Mouse (Mus musculus) embryonic facial prominence, embryonic 10.5 days (tissue): ENCODE measurements around the gene Fry. TPM values are rescaled to one million over a fixed set of nuclear protein-coding genes. Genes with fewer than 3 reads are reported as not detected.

ENCODE experiments used
- DNase-seq: peaks from one replicate; pipeline ENCODE4 v3.0.0-alpha.2; 2017; ENCODE audit warnings: low spot score
- H3K27ac ChIP-seq: fragments of 300-500 bp; sonication (generic); replicated peaks from 2 replicates; pipeline ENCODE4 v1.5.1; 2016; ENCODE audit warnings: mild to moderate bottlenecking
- H3K27me3 ChIP-seq: fragments of 300-500 bp; sonication (generic); replicated peaks from 2 replicates; pipeline ENCODE4 v1.6.1; 2016; ENCODE audit warnings: low read depth, mild to moderate bottlenecking; ENCODE audit not compliant: poor library complexity, severe bottlenecking
- H3K36me3 ChIP-seq: fragments of 300-500 bp; sonication (generic); replicated peaks from 2 replicates; pipeline ENCODE4 v1.6.1; 2016; ENCODE audit warnings: mild to moderate bottlenecking, moderate library complexity
- H3K4me1 ChIP-seq: fragments of 300-500 bp; sonication (generic); 2 replicates; pipeline ENCODE4 v1.6.1; 2016
- H3K4me3 ChIP-seq: fragments of 300-500 bp; sonication (generic); 2 replicates; pipeline ENCODE4 v1.5.1; 2016; ENCODE audit warnings: mild to moderate bottlenecking, moderate library complexity
- H3K9me3 ChIP-seq: fragments of 300-500 bp; sonication (generic); 2 replicates; pipeline ENCODE4 v1.6.1; 2016; ENCODE audit warnings: mild to moderate bottlenecking
- WGBS: fragments of 180-500 bp; shearing (Covaris S2); methylation state at CpG from one replicate; pipeline ENCODE4 v1.1.7; 2016; 5-methylcytosine and 5-hydroxymethylcytosine counted together
- polyA plus RNA-seq: library from polyadenylated mRNA; unstranded; fragments of >200 nt; fragmentation: Nextera tagmentation; extraction: Ambion mirVana; gene quantifications from 2 replicates; pipeline ENCODE4 v1.2.1, GENCODE M21; 2016

Gene Fry
- polyA plus RNA-seq, 1 experiment from 2014 or later, result 7.4 TPM

DNA sequence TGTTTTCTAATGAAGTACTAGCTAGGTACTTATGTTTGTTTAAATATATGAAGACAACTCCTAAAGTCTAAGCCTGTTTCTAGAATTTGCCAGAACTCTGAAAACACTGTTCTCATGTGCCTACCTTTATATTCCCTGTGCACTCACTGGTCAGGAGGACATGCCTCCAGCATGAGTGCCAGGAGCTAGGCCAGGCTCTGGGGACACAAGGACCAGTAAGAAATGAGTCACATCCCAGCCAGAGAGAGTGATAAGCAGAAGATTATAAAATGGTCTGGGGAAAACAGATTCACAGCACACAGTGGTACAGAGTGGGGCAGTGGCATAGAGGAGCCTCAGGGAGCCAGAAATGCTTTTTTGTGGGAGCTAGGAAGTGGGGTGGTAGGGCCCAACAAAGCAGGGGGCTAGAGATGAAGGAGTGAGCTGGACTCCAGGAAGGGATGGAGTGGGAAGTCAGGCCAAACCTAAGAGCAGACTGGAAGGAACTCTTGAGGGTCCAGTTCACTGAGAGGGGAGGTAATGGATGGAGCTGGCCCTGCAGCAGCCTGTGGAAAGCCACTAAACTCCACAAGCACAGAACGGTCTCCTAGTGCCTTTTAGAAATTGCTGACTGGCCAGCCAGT lies 62.7 kb downstream of the Fry start:
- WGBS, result 79% methylated on average over 1 of the region's 1 CpGs
- Histone ChIP-seq H3K27me3 (no peaks in the 10 kb centered on the region), H3K9me3 (no peaks in the 10 kb centered on the region), H3K36me3 (no peaks in the 10 kb centered on the region), H3K4me3 (no peak overlapping the region), H3K27ac (no peak overlapping the region), H3K4me1 (no peaks in the 10 kb centered on the region)
- DNase-seq, result no peak

GRCm38 (mm10) chr5:150184959-150185358 lies 66.5 kb downstream of the Fry start:
- Histone ChIP-seq H3K27me3 (no peaks in the 10 kb centered on the region), H3K9me3 (no peaks in the 10 kb centered on the region), H3K4me3 (no peak overlapping the region), H3K27ac (no peak overlapping the region), H3K36me3 (no peaks in the 10 kb centered on the region), H3K4me1 (no peaks in the 10 kb centered on the region)
- WGBS, result 73% methylated on average over 3 of the region's 3 CpGs
- DNase-seq, result no peak

DNA sequence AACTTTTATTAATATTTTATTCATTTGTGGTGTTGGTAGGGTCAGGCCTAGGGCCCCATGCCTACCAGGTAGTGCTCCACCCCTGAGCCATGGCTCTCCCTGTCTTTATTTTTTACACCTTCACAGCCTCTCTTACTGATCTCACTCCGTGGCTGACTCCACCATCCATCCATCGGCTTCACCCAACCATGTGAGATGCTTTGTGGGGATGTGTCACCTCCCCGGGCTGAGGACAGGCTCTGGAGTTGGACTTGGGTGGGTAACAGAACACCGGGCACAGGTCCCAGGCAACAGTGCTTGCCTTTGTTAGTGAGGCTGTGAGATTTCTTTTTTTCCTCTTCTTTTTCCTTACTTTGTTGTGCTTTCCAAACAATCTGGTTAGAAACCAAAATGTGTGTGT lies 67.7 kb downstream of the Fry start:
- H3K27ac ChIP-seq, result no peak overlapping the region
- H3K9me3 ChIP-seq, result peaks cover 6% of the 10 kb centered on the region; the same call in 1 of the 2 replicates
- WGBS, result 85% methylated on average over 4 of the region's 4 CpGs
- H3K4me3 ChIP-seq, result no peak overlapping the region
- no peaks in the 10 kb centered on the region for H3K27me3 ChIP-seq
- no peak for DNase-seq
- no peaks in the 10 kb centered on the region for H3K4me1 ChIP-seq
- H3K36me3 ChIP-seq, result no peaks in the 10 kb centered on the region

DNA sequence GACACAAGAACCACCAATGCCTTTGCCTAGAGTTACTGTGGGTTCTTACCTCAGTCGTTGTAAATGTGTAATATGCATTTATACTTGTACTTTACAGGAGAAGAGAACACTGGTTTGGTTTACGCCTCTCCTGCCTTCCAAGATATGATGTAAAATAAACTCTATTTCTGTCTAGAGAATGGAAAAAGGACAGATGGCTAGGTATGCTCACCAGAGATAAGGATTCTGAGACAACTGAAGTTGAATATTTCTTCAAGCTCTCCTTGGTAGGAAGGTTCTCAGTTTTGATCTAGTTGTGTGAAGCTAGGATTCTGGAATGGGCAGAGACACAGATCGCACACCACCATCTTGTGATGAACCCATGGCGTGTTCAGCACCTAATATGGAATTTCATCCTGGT lies 68.2 kb downstream of the Fry start:
- WGBS, result 90% methylated on average over 4 of the region's 4 CpGs

DNA sequence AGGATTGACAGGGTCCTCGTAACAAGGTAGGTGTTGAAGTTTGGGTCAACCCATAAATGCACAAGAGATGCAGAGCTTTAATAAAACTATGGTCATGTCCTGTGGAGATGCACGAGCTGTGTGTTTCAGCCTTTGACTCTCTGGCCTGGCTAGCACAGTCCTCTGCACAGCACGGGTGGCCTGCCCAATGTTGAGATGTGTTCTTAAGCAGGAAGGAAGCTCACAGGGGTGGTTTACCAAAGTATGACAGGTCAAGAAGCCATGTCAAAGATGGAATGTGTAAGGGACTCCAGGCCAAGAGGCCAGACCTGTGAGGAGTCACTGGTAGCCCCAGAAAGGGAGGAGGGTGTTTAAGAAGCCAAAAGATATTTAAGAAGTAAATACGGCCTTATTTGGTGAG lies 69.6 kb downstream of the Fry start:
- no peak overlapping the region for H3K4me3 ChIP-seq
- peaks cover 6% of the 10 kb centered on the region; the same call in 1 of the 2 replicates for H3K9me3 ChIP-seq
- no peaks in the 10 kb centered on the region for H3K36me3 ChIP-seq
- no peak overlapping the region for H3K27ac ChIP-seq
- WGBS, result 86% methylated on average over 4 of the region's 4 CpGs
- no peaks in the 10 kb centered on the region for H3K4me1 ChIP-seq
- DNase-seq, result no peak
- no peaks in the 10 kb centered on the region for H3K27me3 ChIP-seq

More for the DNA sequence above, 68.2 kb downstream of the Fry start:
- Histone ChIP-seq H3K27ac (no peak overlapping the region), H3K27me3 (no peaks in the 10 kb centered on the region), H3K36me3 (no peaks in the 10 kb centered on the region), H3K4me3 (no peak overlapping the region), H3K4me1 (no peaks in the 10 kb centered on the region), H3K9me3 (peaks cover 6% of the 10 kb centered on the region; the same call in 1 of the 2 replicates)
- DNase-seq, result no peak

DNA sequence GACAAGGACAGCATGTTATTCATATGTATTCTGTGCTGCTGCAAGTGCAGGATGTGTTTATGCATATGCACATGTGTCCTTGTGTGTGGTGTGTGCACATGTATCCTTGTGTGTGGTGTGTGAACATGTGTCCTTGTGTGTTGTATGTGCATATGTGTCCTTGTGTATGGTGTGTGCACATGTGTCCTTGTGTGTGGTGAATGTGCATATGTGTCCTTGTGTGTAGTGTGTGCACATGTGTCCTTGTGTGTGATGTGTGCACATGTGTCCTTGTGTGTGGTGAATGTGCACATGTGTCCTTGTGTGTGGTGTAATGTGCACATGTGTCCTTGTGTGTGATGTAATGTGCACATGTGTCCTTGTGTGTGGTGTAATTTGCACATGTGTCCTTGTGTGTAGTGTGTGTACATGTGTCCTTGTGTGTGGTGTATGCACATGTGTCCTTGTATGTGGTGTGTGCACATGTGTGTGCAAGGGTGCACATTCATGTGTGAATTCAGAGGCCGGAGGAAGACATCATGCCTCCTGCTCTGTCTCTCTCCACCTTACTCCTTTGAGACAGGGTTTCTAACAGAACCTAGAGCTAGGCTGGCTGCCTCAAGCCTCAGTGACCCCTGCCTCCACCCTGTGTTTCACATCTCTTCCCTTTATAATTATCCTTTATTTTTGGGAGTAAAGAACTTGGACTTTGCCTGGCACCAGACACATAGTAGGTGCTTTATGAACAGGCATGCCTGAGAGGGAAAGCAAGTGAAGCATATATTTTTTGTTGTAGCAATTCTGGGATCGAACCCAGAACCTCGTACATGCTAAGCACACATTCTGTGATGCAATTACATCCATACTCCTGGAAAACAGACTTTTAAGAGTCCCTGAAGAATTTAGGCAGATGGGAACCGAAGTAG lies 72.3 kb downstream of the Fry start:
- no peak for DNase-seq
- Histone ChIP-seq H3K4me1 (peaks cover 2% of the 10 kb centered on the region; the same call in 1 of the 2 replicates), H3K27me3 (peaks cover 11% of the 10 kb centered on the region), H3K9me3 (peaks cover 6% of the 10 kb centered on the region; the same call in 1 of the 2 replicates), H3K4me3 (no peak overlapping the region), H3K27ac (no peak overlapping the region), H3K36me3 (no peaks in the 10 kb centered on the region)
- 92% methylated on average over 4 of the region's 4 CpGs for WGBS

- Histone ChIP-seq H3K4me1 (peaks cover 18% of the 10 kb centered on the region), H3K9me3 (peaks cover 1% of the 10 kb centered on the region; the same call in 1 of the 2 replicates), H3K36me3 (no peaks in the 10 kb centered on the region), H3K27ac (no peak overlapping the region), H3K27me3 (peaks cover 11% of the 10 kb centered on the region), H3K4me3 (peak overlapping the region; percentile 57)
- DNase-seq, result peak; percentile 66
- 5% methylated on average over 22 of the region's 22 CpGs for whole genome bisulfite sequencing
Observed at GRCm38 (mm10) chr5:150195514-150196210, 77.2 kb downstream of the Fry start.

DNA sequence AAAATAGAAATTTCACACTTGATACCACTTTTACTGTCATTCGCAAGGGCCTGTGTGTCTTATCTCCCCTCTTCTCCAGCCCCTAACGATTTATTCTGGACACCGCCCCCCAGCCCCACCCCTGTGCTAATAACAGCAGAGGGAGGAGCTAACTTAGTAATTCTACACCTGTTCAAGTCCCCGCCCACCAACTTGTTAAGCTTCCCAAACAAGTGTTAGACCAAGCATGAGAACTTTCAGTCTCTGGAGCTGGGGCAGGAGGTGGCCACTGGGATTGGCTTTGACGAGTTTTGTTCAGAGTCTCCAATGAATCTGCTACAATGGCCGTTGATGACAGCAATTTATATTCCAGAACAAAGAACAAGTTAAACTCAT lies 77.8 kb downstream of the Fry start:
- no peak overlapping the region for H3K27ac ChIP-seq
- H3K9me3 ChIP-seq, result no peaks in the 10 kb centered on the region
- 6% methylated on average over 6 of the region's 6 CpGs for WGBS
- peaks cover 18% of the 10 kb centered on the region for H3K4me1 ChIP-seq
- peaks cover 11% of the 10 kb centered on the region for H3K27me3 ChIP-seq
- H3K4me3 ChIP-seq, result peak overlapping the region; percentile 57
- no peaks in the 10 kb centered on the region for H3K36me3 ChIP-seq
- DNase-seq, result peak; percentile 67

DNA sequence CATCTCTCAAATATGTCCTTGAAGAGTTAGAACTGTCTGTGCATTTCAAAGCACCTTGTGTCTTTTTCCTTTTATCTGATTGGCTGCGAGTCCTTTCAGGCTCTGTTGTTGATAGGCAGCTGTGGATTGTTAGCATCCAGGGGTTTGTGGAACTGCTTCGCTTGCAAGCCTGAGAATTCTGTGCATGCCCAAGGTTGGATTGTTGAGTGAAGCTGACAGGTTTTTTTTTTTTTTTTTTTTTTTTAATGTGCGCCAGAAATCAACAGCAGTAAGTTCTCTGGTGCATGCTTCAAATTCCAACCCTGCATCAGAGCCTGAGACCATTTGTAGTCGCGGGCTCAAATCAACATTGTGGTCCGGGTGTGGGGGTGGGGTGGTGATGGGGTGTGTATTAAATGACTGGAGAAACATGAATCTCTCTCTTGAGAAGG lies 78.5 kb downstream of the Fry start:
- peak; percentile 54 for DNase-seq
- WGBS, result 31% methylated on average over 6 of the region's 6 CpGs
- H3K27me3 ChIP-seq, result peaks cover 11% of the 10 kb centered on the region
- H3K36me3 ChIP-seq, result no peaks in the 10 kb centered on the region
- H3K4me3 ChIP-seq, result peak overlapping the region; percentile 57
- no peaks in the 10 kb centered on the region for H3K9me3 ChIP-seq
- H3K4me1 ChIP-seq, result peaks cover 18% of the 10 kb centered on the region
- no peak overlapping the region for H3K27ac ChIP-seq

GRCm38 (mm10) chr5:150206749-150207148 lies 88.3 kb downstream of the Fry start:
- no peak overlapping the region for H3K27ac ChIP-seq
- no peaks in the 10 kb centered on the region for H3K27me3 ChIP-seq
- H3K4me1 ChIP-seq, result peaks cover 6% of the 10 kb centered on the region
- WGBS, result 87% methylated on average over 6 of the region's 6 CpGs
- H3K9me3 ChIP-seq, result no peaks in the 10 kb centered on the region
- no peak for DNase-seq
- H3K4me3 ChIP-seq, result no peak overlapping the region
- H3K36me3 ChIP-seq, result no peaks in the 10 kb centered on the region

DNA sequence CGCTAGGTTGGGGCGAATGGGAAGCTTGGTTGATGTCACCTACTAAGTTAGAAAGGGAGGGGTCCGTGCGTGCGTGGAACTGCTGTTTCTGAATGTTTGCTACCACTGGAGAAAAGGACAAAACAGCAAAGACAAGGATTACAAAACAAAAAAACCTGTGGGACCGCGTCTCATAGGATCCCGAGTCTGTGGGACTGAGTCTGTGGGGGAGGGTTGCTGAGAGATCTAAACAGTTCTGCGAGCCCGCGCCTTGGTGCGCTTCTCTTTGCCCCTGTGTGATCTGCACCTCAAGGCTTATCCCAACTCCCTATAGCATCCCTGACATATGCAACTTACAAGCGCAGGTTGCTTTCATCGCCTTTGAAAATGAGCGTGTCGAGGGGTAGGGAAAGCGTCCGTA lies 89.2 kb downstream of the Fry start:
- Histone ChIP-seq H3K36me3 (no peaks in the 10 kb centered on the region), H3K4me3 (no peak overlapping the region), H3K9me3 (no peaks in the 10 kb centered on the region), H3K27ac (no peak overlapping the region), H3K27me3 (no peaks in the 10 kb centered on the region), H3K4me1 (peaks cover 6% of the 10 kb centered on the region)
- no peak for DNase-seq
- WGBS, result 54% methylated on average over 18 of the region's 18 CpGs

GRCm38 (mm10) chr5:150208009-150208408 lies 89.6 kb downstream of the Fry start:
- H3K9me3 ChIP-seq, result no peaks in the 10 kb centered on the region
- no peak overlapping the region for H3K4me3 ChIP-seq
- no peak overlapping the region for H3K27ac ChIP-seq
- DNase-seq, result no peak
- 64% methylated on average over 7 of the region's 7 CpGs for WGBS
- H3K4me1 ChIP-seq, result peaks cover 6% of the 10 kb centered on the region
- no peaks in the 10 kb centered on the region for H3K36me3 ChIP-seq
- no peaks in the 10 kb centered on the region for H3K27me3 ChIP-seq
